Mouse (Mus musculus): ENCODE results near the gene Cabp4.

DNA sequence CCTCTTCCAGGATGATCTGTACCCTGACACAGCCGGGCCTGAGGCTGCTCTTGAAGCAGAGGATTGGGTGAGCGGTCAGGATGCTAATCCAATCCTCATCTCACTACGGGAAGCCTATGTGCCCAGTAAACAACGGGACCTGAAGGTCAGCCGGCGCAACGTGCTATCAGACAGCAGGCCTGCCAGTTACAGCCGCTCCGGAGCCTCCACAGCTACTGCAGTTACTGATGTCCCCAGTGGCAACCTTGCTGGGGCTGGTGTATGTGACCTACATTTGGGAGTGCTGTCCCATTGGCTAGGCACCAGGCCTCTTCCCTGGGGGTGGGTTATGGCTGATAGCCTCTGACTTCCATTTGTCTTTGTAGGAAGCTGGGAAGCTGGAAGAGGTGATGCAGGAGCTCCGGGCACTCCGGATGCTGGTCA is 9.4 kb upstream of the Cabp4 start, which contains the start of gene Ptprcap:
- TF ChIP-seq POLR2A (IDR thresholded peaks at IDR 0.05; ENCODE audit: borderline replicate concordance, control insufficient read depth, low read depth, low read length): no peak
- no peak for TF ChIP-seq CTCF (IDR thresholded peaks at IDR 0.05; ENCODE audit: control insufficient read depth, insufficient read depth, low read length)
